ENCODE assay signal across 26 mouse cellular contexts in the genomic region with DNA sequence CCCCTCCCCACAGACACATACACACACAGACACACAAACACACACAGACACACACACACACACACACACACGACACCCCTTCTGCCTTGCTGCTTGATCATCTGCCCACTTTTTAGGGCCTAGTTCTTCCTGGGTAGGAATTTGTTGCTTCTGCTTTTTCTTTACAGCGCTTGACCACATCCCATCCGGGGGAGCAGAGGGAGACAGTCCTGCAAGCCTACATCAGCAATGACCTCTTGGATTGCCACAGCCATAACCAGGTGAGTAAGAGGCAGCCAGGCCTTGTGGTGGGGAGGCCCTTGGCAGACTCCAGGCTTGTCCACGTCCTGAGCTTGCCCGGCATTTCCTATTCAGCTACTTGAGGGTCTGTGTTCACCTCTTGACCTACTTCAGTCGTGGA. TPM values are rescaled to one million over a fixed set of nuclear protein-coding genes. Genes with fewer than 3 reads are reported as not detected.
DNase-seq lines count a peak whose midpoint lies in the region; ATAC-seq and TF ChIP-seq lines count a peak whose summit lies in the region.
"Had no signal": no experiment of that assay in that cellular context is flagged by ENCODE, and none has a peak within 500 bp of the region (broad histone marks: within the 10 kb centered on the region; RNA-seq: fewer than 3 reads in every experiment).

No protein-coding gene starts in this region.

- DNase-seq in lung, postnatal 25 days (ENCODE audit: low spot score): peak; percentile 12
- DNase-seq in lung, postnatal 0 days (ENCODE audit: low spot score): no peak
- DNase-seq in cerebellum, postnatal 10 days: no peak
- no peak for DNase-seq in layer of hippocampus, adult 11-12 months (ENCODE audit: low spot score)
- DNase-seq in layer of hippocampus, adult 2 months (ENCODE audit: low spot score in 2 of 2): no peak
- DNase-seq: adrenal gland, adult 8-10 months; adrenal gland, postnatal 36 days; cerebellum, adult 11-12 months; cerebellum, adult 9-10 months; embryo, embryonic 11 days; gastrocnemius, adult 2 months; gastrocnemius, postnatal 25 days; heart, adult 11 months; heart, postnatal 14 days had no signal

- H3K36me3 ChIP-seq in lung, postnatal 0 days (ENCODE audit: insufficient read depth, low read length): no peaks in the 10 kb centered on the region

- TF ChIP-seq CTCF in lung, postnatal 0 days (IDR thresholded peaks at IDR 0.05): no peak
- no peak for TF ChIP-seq CTCF in layer of hippocampus, adult 2 months (conservative IDR thresholded peaks at IDR 0.05)

- H3K4me2 ChIP-seq in lung, postnatal 0 days (replicated peaks; ENCODE audit: low read depth, low read length): no peak overlapping the region
- H3K4me2 ChIP-seq: embryonic facial prominence, embryonic 15.5 days; heart, embryonic 15.5 days; hindbrain, embryonic 12.5 days had no signal

- H3K4me1 ChIP-seq in lung, postnatal 0 days (ENCODE audit: insufficient read depth, low read depth, low read length): no peaks in the 10 kb centered on the region
- H3K4me1 ChIP-seq: embryonic facial prominence, embryonic 15.5 days; forebrain, embryonic 10.5 days; heart, embryonic 15.5 days; hindbrain, embryonic 12.5 days had no signal

- ATAC-seq in lung, postnatal 0 days: no peak
- ATAC-seq in common myeloid progenitor, adult 5-6 weeks (replicated peaks; ENCODE audit: low read depth, poor library complexity, severe bottlenecking): peak; percentile 64
- peak; percentile 60 for ATAC-seq in megakaryocyte, adult 5-6 weeks (ENCODE audit: poor library complexity, severe bottlenecking)
- ATAC-seq: forebrain, embryonic 14.5 days; hindbrain, embryonic 16.5 days; inflammation-experienced regulatory T-cells, adult 6 months had no signal

- no peak overlapping the region for H3K27ac ChIP-seq in lung, postnatal 0 days (ENCODE audit: low read length)
- no peak overlapping the region for H3K27ac ChIP-seq in layer of hippocampus, adult 2 months
- H3K27ac ChIP-seq: embryonic facial prominence, embryonic 15.5 days; forebrain, embryonic 10.5 days; gastrocnemius, adult 2 months; heart, embryonic 10.5 days; heart, embryonic 15.5 days; hindbrain, embryonic 12.5 days had no signal

- H3K9me3 ChIP-seq in lung, postnatal 0 days (ENCODE audit: low read length): no peaks in the 10 kb centered on the region
- H3K9me3 ChIP-seq: embryonic facial prominence, embryonic 15.5 days; forebrain, embryonic 10.5 days; heart, embryonic 10.5 days; heart, embryonic 15.5 days; hindbrain, embryonic 12.5 days had no signal

- no peak for TF ChIP-seq EP300 in lung, postnatal 0 days (IDR thresholded peaks at IDR 0.05)

- no peaks in the 10 kb centered on the region for H3K27me3 ChIP-seq in lung, postnatal 0 days (replicated peaks; ENCODE audit: insufficient read depth, low read length)
- H3K27me3 ChIP-seq: CH12.LX; embryonic facial prominence, embryonic 15.5 days; heart, embryonic 15.5 days; hindbrain, embryonic 12.5 days had no signal

- no peak overlapping the region for H3K9ac ChIP-seq in lung, postnatal 0 days (replicated peaks; ENCODE audit: low read depth)
- H3K9ac ChIP-seq: embryonic facial prominence, embryonic 15.5 days; heart, embryonic 15.5 days; hindbrain, embryonic 12.5 days had no signal

- no peak overlapping the region for H3K4me3 ChIP-seq in lung, postnatal 0 days (ENCODE audit: low read depth, low read length)
- H3K4me3 ChIP-seq in layer of hippocampus, adult 2 months: no peak overlapping the region
- H3K4me3 ChIP-seq: embryonic facial prominence, embryonic 15.5 days; erythroblast, embryonic 14.5 days; forebrain, embryonic 10.5 days; gastrocnemius, adult 2 months; heart, embryonic 10.5 days; heart, embryonic 15.5 days; hindbrain, embryonic 12.5 days had no signal

- 77% methylated on average over 6 of the region's 6 CpGs for WGBS in lung, postnatal 0 days

RNA-seq across cellular contexts. Expression of a gene that starts 36.3 kb away (rescaled TPM):
- polyA plus RNA-seq in lung, postnatal 0 days (2015; fragmentation: Nextera tagmentation; extraction: Ambion mirVana): 8.7 and 9.8 TPM in 2 replicates
- 10.6 and 20.7 TPM in 2 replicates for total RNA-seq in common myeloid progenitor, adult 5-6 weeks (2017)
- total RNA-seq in megakaryocyte, adult 5-6 weeks (2015): 2.1 and 2.8 TPM in 2 replicates
- 2.1 and 4.5 TPM in 2 replicates for total RNA-seq in megakaryocyte, adult 5-6 weeks (2017)
- total RNA-seq in layer of hippocampus, adult 2 months (2021): 10 to 100 TPM; 37.3 to 40.1 TPM

RNA-seq across cellular contexts. Expression of a gene that starts 57.4 kb away (rescaled TPM):
- 0.16 TPM in 1 of 2 replicates, not detected in the other for polyA plus RNA-seq in lung, postnatal 0 days (2015; fragmentation: Nextera tagmentation; extraction: Ambion mirVana)
- 1.7 and 10.6 TPM in 2 replicates for total RNA-seq in common myeloid progenitor, adult 5-6 weeks (2017)
- 1.2 TPM in 1 of 2 replicates, not detected in the other for total RNA-seq in megakaryocyte, adult 5-6 weeks (2015)
- total RNA-seq in megakaryocyte, adult 5-6 weeks (2017): 0.84 and 4.3 TPM in 2 replicates
- total RNA-seq in layer of hippocampus, adult 2 months (2021): 1 to 10 TPM; 2.1 to 9.0 TPM
- polyA plus RNA-seq: embryonic facial prominence, embryonic 15.5 days; inflammation-experienced regulatory T-cells, adult 6 months had no signal
